Mouse (Mus musculus) small intestine, adult 2 months (tissue): ENCODE results near the gene Olfr1278. TPM values are rescaled to one million over a fixed set of nuclear protein-coding genes. Genes with fewer than 3 reads are reported as not detected.
"Not testable (repeated sequence)": the region's sequence is repeated elsewhere in the genome, so short reads cannot be mapped to it uniquely, and the experiment has no call there.

Experiments
- H3K27ac ChIP-seq: fragments of 200-500 bp; 2 replicates; pipeline ENCODE4 v1.5.1; 2012; ENCODE audit warnings: low read depth, low read length, control low read depth, inconsistent platforms; ENCODE audit not compliant: insufficient read depth
- H3K27me3 ChIP-seq: fragments of 200-500 bp; 2 replicates; pipeline ENCODE4 v1.6.1; 2012; ENCODE audit warnings: mild to moderate bottlenecking, moderate library complexity, low read length, inconsistent platforms; ENCODE audit not compliant: control insufficient read depth, insufficient read depth
- H3K36me3 ChIP-seq: fragments of 200-500 bp; 2 replicates; pipeline ENCODE4 v1.6.1; 2012; ENCODE audit warnings: mild to moderate bottlenecking, low read length, control low read depth, inconsistent platforms; ENCODE audit not compliant: control insufficient read depth, insufficient read depth
- H3K4me1 ChIP-seq: fragments of 200-500 bp; 2 replicates; pipeline ENCODE4 v1.6.1; 2012; ENCODE audit warnings: low read length, inconsistent platforms, mixed read lengths; ENCODE audit not compliant: control insufficient read depth, insufficient read depth, insufficient read length
- H3K4me3 ChIP-seq: fragments of 200-500 bp; 2 replicates; pipeline ENCODE4 v1.5.1; 2012; ENCODE audit warnings: low read depth, mild to moderate bottlenecking, control low read depth, inconsistent platforms, low read length, moderate library complexity
- CTCF ChIP-seq: fragments of 200-500 bp; IDR thresholded peaks from 2 replicates; pipeline ENCODE4 v1.5.1; 2012; ENCODE audit warnings: low read depth, mild to moderate bottlenecking, control low read depth, inconsistent platforms, low read length, moderate library complexity, mixed read lengths; ENCODE audit not compliant: insufficient replicate concordance, insufficient read length; ENCODE audit errors: extremely low read depth
- POLR2A ChIP-seq: fragments of 200-500 bp; IDR thresholded peaks from 2 replicates; pipeline ENCODE4 v1.6.1; 2012; ENCODE audit warnings: low read depth, mild to moderate bottlenecking, control low read depth, inconsistent platforms, low read length, moderate library complexity
- WGBS: fragments of 180-500 bp; shearing (Covaris S2); methylation state at CpG from one replicate; pipeline ENCODE4 v1.1.7; 2018; 5-methylcytosine and 5-hydroxymethylcytosine counted together
- polyA plus RNA-seq: library from polyadenylated mRNA; depleted of rRNA; stranded (reverse); fragments of >200 nt; gene quantifications from 2 replicates; pipeline ENCODE4 v1.2.3, GENCODE M21; 2012; rRNA removed

Olfr1278 gene
- polyA plus RNA-seq = not detected in 2 replicates

GRCm38 (mm10) chr2:111289836-111290235, at the start of gene Olfr1278:
Gene Olfr1278 (plus strand): TSS chr2:111290136.
- Histone ChIP-seq H3K27me3 (no peaks in the 10 kb centered on the region), H3K4me1 (no peaks in the 10 kb centered on the region), H3K4me3 (no peak within 1 kb of the TSS), H3K27ac (no peak within 1 kb of the TSS), H3K36me3 (no peaks in the 10 kb centered on the region)
- TF ChIP-seq CTCF (no peak), POLR2A (no peak)

GRCm38 (mm10) chr2:111254216-111254615, 35.7 kb upstream of the Olfr1278 start, which contains the start of gene Olfr1276:
Gene Olfr1276 (plus strand): TSS chr2:111254516.
- Histone ChIP-seq H3K27me3 (no peaks in the 10 kb centered on the region), H3K36me3 (no peaks in the 10 kb centered on the region), H3K4me1 (no peaks in the 10 kb centered on the region), H3K27ac (no peak within 1 kb of the TSS), H3K4me3 (no peak within 1 kb of the TSS)
- no peak for TF ChIP-seq CTCF
- TF ChIP-seq POLR2A = no peak

GRCm38 (mm10) chr2:111274006-111274405, 15.9 kb upstream of the Olfr1278 start, which contains the start of gene Olfr1277:
Gene Olfr1277 (minus strand): TSS chr2:111274106.
- Histone ChIP-seq H3K4me1 (no peaks in the 10 kb centered on the region), H3K36me3 (no peaks in the 10 kb centered on the region), H3K4me3 (no peak within 1 kb of the TSS), H3K27ac (no peak within 1 kb of the TSS), H3K27me3 (no peaks in the 10 kb centered on the region)
- WGBS = 73% methylated on average over 2 of the region's 2 CpGs
- TF ChIP-seq CTCF = no peak
- TF ChIP-seq POLR2A = no peak

GRCm38 (mm10) chr2:111298541-111298940, 8.6 kb downstream of the Olfr1278 start:
- TF ChIP-seq CTCF = no peak
- TF ChIP-seq POLR2A = no peak
- H3K27me3 ChIP-seq = no peaks in the 10 kb centered on the region
- H3K4me1 ChIP-seq = no peaks in the 10 kb centered on the region
- H3K36me3 ChIP-seq = no peaks in the 10 kb centered on the region
- no peak overlapping the region for H3K4me3 ChIP-seq
- H3K27ac ChIP-seq = no peak overlapping the region

GRCm38 (mm10) chr2:111300374-111300773, 10.4 kb downstream of the Olfr1278 start, which contains the start of gene Olfr1279:
Gene Olfr1279 (plus strand): TSS chr2:111300635.
- no peak for TF ChIP-seq CTCF
- no peak for TF ChIP-seq POLR2A
- Histone ChIP-seq H3K27ac (no peak within 1 kb of the TSS), H3K4me3 (no peak within 1 kb of the TSS), H3K36me3 (no peaks in the 10 kb centered on the region), H3K27me3 (no peaks in the 10 kb centered on the region), H3K4me1 (no peaks in the 10 kb centered on the region)

- Histone ChIP-seq H3K27me3 (no peaks in the 10 kb centered on the region), H3K4me3 (no peak within 1 kb of the TSS), H3K27ac (no peak within 1 kb of the TSS), H3K4me1 (no peaks in the 10 kb centered on the region), H3K36me3 (no peaks in the 10 kb centered on the region)
- TF ChIP-seq CTCF (no peak), POLR2A (no peak)
These were observed 23.8 kb downstream of the Olfr1278 start, which contains the start of gene Olfr1280 for GRCm38 (mm10) chr2:111313717-111314116. Gene Olfr1280 (plus strand): TSS chr2:111314017.

- H3K36me3 ChIP-seq = no peaks in the 10 kb centered on the region
- no peaks in the 10 kb centered on the region for H3K4me1 ChIP-seq
- no peak within 1 kb of the TSS for H3K4me3 ChIP-seq
- H3K27ac ChIP-seq = no peak within 1 kb of the TSS
- no peak for TF ChIP-seq CTCF
- WGBS = 72% methylated on average over 2 of the region's 2 CpGs
- H3K27me3 ChIP-seq = no peaks in the 10 kb centered on the region
These were observed 36.3 kb downstream of the Olfr1278 start, which contains the start of gene Olfr1281 for GRCm38 (mm10) chr2:111326220-111326619. Gene Olfr1281 (plus strand): TSS chr2:111326520.

GRCm38 (mm10) chr2:111333721-111334120, 43.8 kb downstream of the Olfr1278 start:
- not testable (repeated sequence) for H3K4me1 ChIP-seq, H3K4me3 ChIP-seq, H3K27ac ChIP-seq, H3K27me3 ChIP-seq, H3K36me3 ChIP-seq
- WGBS = 81% methylated on average over 5 of the region's 5 CpGs
